Mouse (Mus musculus): ENCODE measurements around the gene Dyrk1b.

DNA sequence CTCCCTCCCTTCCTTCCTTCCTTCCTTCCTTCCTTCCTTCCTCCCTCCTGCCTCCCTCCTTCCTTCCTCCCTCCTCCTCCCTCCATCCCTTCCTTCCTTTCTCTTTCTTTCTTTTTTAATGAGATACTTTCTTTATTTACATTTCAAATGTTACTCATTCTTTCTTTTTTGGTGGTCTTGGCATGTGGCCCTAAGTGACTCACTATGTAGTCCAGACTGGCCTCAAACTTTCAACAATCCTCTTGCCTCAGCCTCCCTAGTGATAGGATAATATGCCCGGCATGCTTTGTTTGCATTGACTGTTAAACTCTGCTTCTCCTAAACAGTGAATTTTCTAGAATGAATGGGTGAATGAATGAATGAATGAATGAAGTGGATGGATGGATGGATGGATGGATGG lies 29.4 kb upstream of the Dyrk1b start:
- TF ChIP-seq POLR2A (IDR thresholded peaks at IDR 0.05; ENCODE audit: borderline replicate concordance, control insufficient read depth, low read depth, low read length) (no peak), CTCF (IDR thresholded peaks at IDR 0.05; ENCODE audit: control insufficient read depth, insufficient read depth, low read length) (no peak)
